Mouse (Mus musculus): ENCODE measurements around the gene 0610030E20Rik.

DNA sequence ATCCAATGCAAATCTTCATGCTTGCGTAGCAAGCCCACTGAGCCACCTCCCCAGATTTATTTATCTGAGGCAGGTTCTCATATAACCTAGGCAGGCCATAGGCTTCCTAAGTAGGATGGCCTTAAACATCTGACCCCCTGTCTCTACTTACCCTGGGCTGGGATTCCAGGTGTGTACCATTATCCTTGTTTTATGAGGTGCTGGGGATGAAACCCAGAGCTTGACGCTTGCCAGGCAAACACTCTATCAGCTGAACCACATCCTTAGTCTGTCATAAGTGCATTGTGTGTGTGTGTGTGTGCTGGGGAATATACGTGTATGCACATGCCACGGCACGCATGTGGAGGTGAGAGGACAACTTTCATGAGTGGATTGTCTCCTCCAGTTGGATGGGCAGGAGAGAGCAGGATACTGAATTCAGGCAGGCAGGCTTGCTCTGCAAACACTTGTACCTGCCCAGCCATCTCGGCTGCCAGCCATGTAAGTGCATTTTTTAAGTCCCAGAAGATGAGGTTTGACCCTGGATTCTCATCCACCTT, 41.7 kb downstream of the 0610030E20Rik start:
- TF ChIP-seq POLR2A (IDR thresholded peaks at IDR 0.05; ENCODE audit: borderline replicate concordance, control insufficient read depth, low read depth, low read length) (no peak), CTCF (IDR thresholded peaks at IDR 0.05; ENCODE audit: control insufficient read depth, insufficient read depth, low read length) (no peak)
